Mouse (Mus musculus): ENCODE results near the gene Odf3l2. TPM values are rescaled to one million over a fixed set of nuclear protein-coding genes. Genes with fewer than 3 reads are reported as not detected.

Odf3l2 gene
- not detected in 2 replicates for polyA plus RNA-seq (2012; rRNA removed)

GRCm38 (mm10) chr10:79645711-79646110, at the start of gene Odf3l2:
Gene Odf3l2 (minus strand): TSS chr10:79645738.

GRCm38 (mm10) chr10:79688720-79689119, 43.2 kb upstream of the Odf3l2 start, which contains the start of gene Gzmm:
Gene Gzmm (plus strand): TSS chr10:79689020.

GRCm38 (mm10) chr10:79681591-79682245, 36.2 kb upstream of the Odf3l2 start, which contains the start of gene Cdc34:
Gene Cdc34 (plus strand): TSS chr10:79682195.

GRCm38 (mm10) chr10:79668771-79669575, 23.4 kb upstream of the Odf3l2 start, which contains the start of gene Tpgs1:
Gene Tpgs1 (plus strand): TSS chr10:79669369.

GRCm38 (mm10) chr10:79664131-79664665, 18.7 kb upstream of the Odf3l2 start, which contains the start of gene Madcam1:
Gene Madcam1 (plus strand): TSS chr10:79664559.

GRCm38 (mm10) chr10:79637128-79638110, 8.1 kb downstream of the Odf3l2 start, which contains the start of gene Shc2:
Gene Shc2 (minus strand): TSS chr10:79637918.

GRCm38 (mm10) chr10:79613578-79614304, 31.8 kb downstream of the Odf3l2 start, which contains the start of gene C2cd4c:
Gene C2cd4c (minus strand): TSS chr10:79614025.

Other genes with a start within 250 kb of the Odf3l2 start
- gene Vmn2r83, start 177.0 kb downstream of the Odf3l2 start, polyA plus RNA-seq (2012; rRNA removed), result not detected in 2 replicates
- gene Plpp2, start 111.9 kb downstream of the Odf3l2 start, polyA plus RNA-seq (2012; rRNA removed), result 211 and 290 TPM in 2 replicates
- gene Mier2, start 90.5 kb downstream of the Odf3l2 start, polyA plus RNA-seq (2012; rRNA removed), result 105 and 110 TPM in 2 replicates
- not detected in 2 replicates for gene Theg, start 58.4 kb downstream of the Odf3l2 start, polyA plus RNA-seq (2012; rRNA removed)
- gene C2cd4c, start 31.7 kb downstream of the Odf3l2 start, polyA plus RNA-seq (2012; rRNA removed), result 2.9 and 3.5 TPM in 2 replicates
- gene Shc2, start 7.8 kb downstream of the Odf3l2 start, polyA plus RNA-seq (2012; rRNA removed), result 4.8 and 5.3 TPM in 2 replicates
- 6.3 and 9.1 TPM in 2 replicates for gene Madcam1, start 18.8 kb upstream of the Odf3l2 start, polyA plus RNA-seq (2012; rRNA removed)
- 105 and 121 TPM in 2 replicates for gene Tpgs1, start 23.6 kb upstream of the Odf3l2 start, polyA plus RNA-seq (2012; rRNA removed)
- 155 and 246 TPM in 2 replicates for gene Cdc34, start 36.5 kb upstream of the Odf3l2 start, polyA plus RNA-seq (2012; rRNA removed)
- gene Gzmm, start 43.3 kb upstream of the Odf3l2 start, polyA plus RNA-seq (2012; rRNA removed), result 0.47 and 0.66 TPM in 2 replicates
- gene Bsg, start 58.8 kb upstream of the Odf3l2 start, polyA plus RNA-seq (2012; rRNA removed), result 1,066 and 1,188 TPM in 2 replicates
- gene Hcn2, start 70.9 kb upstream of the Odf3l2 start, polyA plus RNA-seq (2012; rRNA removed), result 23.7 and 26.9 TPM in 2 replicates
- 71.0 and 77.4 TPM in 2 replicates for gene Polrmt, start 100.8 kb upstream of the Odf3l2 start, polyA plus RNA-seq (2012; rRNA removed)
- 0.13 TPM in 1 of 2 replicates, not detected in the other for gene Fgf22, start 109.3 kb upstream of the Odf3l2 start, polyA plus RNA-seq (2012; rRNA removed)
- gene Rnf126, start 121.2 kb upstream of the Odf3l2 start, polyA plus RNA-seq (2012; rRNA removed), result 192 and 253 TPM in 2 replicates
- 42.9 and 43.6 TPM in 2 replicates for gene Fstl3, start 131.5 kb upstream of the Odf3l2 start, polyA plus RNA-seq (2012; rRNA removed)
- 0.06 and 0.23 TPM in 2 replicates for gene Prss57, start 145.2 kb upstream of the Odf3l2 start, polyA plus RNA-seq (2012; rRNA removed)
- 35.1 and 37.1 TPM in 2 replicates for gene Palm, start 147.8 kb upstream of the Odf3l2 start, polyA plus RNA-seq (2012; rRNA removed)
- gene Misp, start 175.3 kb upstream of the Odf3l2 start, polyA plus RNA-seq (2012; rRNA removed), result 267 and 317 TPM in 2 replicates
- 273 and 314 TPM in 2 replicates for gene Ptbp1, start 208.7 kb upstream of the Odf3l2 start, polyA plus RNA-seq (2012; rRNA removed)
- gene Prtn3, start 228.7 kb upstream of the Odf3l2 start, polyA plus RNA-seq (2012; rRNA removed), result 2.2 and 2.6 TPM in 2 replicates
- gene Plppr3, start 228.9 kb upstream of the Odf3l2 start, polyA plus RNA-seq (2012; rRNA removed), result 4.2 and 6.4 TPM in 2 replicates
- 0.15 TPM in 1 of 2 replicates, not detected in the other for gene Elane, start 240.5 kb upstream of the Odf3l2 start, polyA plus RNA-seq (2012; rRNA removed)
- 295 and 596 TPM in 2 replicates for gene Cfd, start 245.1 kb upstream of the Odf3l2 start, polyA plus RNA-seq (2012; rRNA removed)

Data from colon, adult 2 months (tissue).